Mouse (Mus musculus): ENCODE results near the gene Cntnap1.

- TF ChIP-seq CTCF (IDR thresholded peaks at IDR 0.05; ENCODE audit: control insufficient read depth, insufficient read depth, insufficient read length) (no peak), MAX (IDR thresholded peaks at IDR 0.05) (no peak), MYOG (IDR thresholded peaks at IDR 0.05; ENCODE audit: control insufficient read depth, extremely low read depth, insufficient read length) (no peak)
Measured at GRCm38 (mm10) chr11:101184984-101185383, 14.7 kb downstream of the Cntnap1 start.
